Mouse (Mus musculus): ENCODE data around the gene Traf3. TPM values are rescaled to one million over a fixed set of nuclear protein-coding genes. Genes with fewer than 3 reads are reported as not detected.

Traf3 gene
- total and polyA plus RNA-seq, 3 experiments: 11.8 to 13.9 (median 12.4) TPM

DNA sequence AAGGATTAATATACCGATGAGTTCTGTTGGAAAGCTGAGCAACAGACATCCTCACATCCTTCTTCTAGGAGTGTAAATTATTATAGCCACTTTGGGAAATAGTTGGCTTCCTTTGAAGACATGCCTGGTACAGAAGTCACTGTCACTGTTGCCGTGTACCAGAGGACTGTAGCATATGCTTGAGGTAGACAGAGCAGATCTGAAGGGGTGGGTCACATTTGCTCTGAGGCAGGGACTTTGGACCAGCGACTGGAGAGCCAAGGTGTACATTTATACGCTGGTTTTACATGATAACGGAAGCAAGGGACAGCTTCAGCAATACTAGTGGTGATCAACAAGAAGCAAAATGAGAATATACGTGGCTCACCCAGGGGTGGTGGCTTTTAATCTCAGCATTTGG lies 52.7 kb downstream of the Traf3 start:
- no peak overlapping the region for H3K27ac ChIP-seq
- WGBS: 98% methylated on average over 6 of the region's 6 CpGs
- intact Hi-C loops (cut with DNase I): no loop called here
- no peaks in the 10 kb centered on the region for H3K27me3 ChIP-seq (ENCODE audit: control insufficient read depth, insufficient read depth, low read length)
- no peak overlapping the region for H3K9ac ChIP-seq (ENCODE audit: low read depth, low read length)
- no peaks in the 10 kb centered on the region; the same call in 1 of the 2 replicates for H3K79me2 ChIP-seq (replicated peaks; ENCODE audit: control insufficient read depth, insufficient read depth, low read length)
- no peaks in the 10 kb centered on the region for H3K36me3 ChIP-seq (ENCODE audit: control insufficient read depth, insufficient read depth, low read length)
- TF ChIP-seq CTCF (IDR thresholded peaks at IDR 0.05) (no peak), EP300 (IDR thresholded peaks at IDR 0.05; ENCODE audit: insufficient read depth, low read depth, low read length) (no peak), POLR2A (IDR thresholded peaks at IDR 0.05; ENCODE audit: insufficient read depth, low read depth, low read length) (no peak)
- H3K4me1 ChIP-seq (ENCODE audit: control insufficient read depth, insufficient read depth, low read length): no peaks in the 10 kb centered on the region
- DNase-seq: no peak
- H3K4me3 ChIP-seq: no peak overlapping the region

- Histone ChIP-seq H3K9ac (ENCODE audit: low read depth, low read length) (no peak overlapping the region), H3K27me3 (ENCODE audit: control insufficient read depth, insufficient read depth, low read length) (no peaks in the 10 kb centered on the region), H3K79me2 (replicated peaks; ENCODE audit: control insufficient read depth, insufficient read depth, low read length) (no peaks in the 10 kb centered on the region; the same call in 1 of the 2 replicates), H3K27ac (no peak overlapping the region), H3K4me1 (ENCODE audit: control insufficient read depth, insufficient read depth, low read length) (no peaks in the 10 kb centered on the region), H3K36me3 (ENCODE audit: control insufficient read depth, insufficient read depth, low read length) (no peaks in the 10 kb centered on the region), H3K4me3 (no peak overlapping the region)
- DNase-seq: no peak
- intact Hi-C loops (cut with DNase I): no loop called here
- 57% methylated on average over 10 of the region's 10 CpGs for WGBS
- no peak for TF ChIP-seq CTCF (IDR thresholded peaks at IDR 0.05)
- TF ChIP-seq EP300 (IDR thresholded peaks at IDR 0.05; ENCODE audit: insufficient read depth, low read depth, low read length): no peak
- no peak for TF ChIP-seq POLR2A (IDR thresholded peaks at IDR 0.05; ENCODE audit: insufficient read depth, low read depth, low read length)
Observed at GRCm38 (mm10) chr12:111225197-111225780, 59.1 kb downstream of the Traf3 start.

DNA sequence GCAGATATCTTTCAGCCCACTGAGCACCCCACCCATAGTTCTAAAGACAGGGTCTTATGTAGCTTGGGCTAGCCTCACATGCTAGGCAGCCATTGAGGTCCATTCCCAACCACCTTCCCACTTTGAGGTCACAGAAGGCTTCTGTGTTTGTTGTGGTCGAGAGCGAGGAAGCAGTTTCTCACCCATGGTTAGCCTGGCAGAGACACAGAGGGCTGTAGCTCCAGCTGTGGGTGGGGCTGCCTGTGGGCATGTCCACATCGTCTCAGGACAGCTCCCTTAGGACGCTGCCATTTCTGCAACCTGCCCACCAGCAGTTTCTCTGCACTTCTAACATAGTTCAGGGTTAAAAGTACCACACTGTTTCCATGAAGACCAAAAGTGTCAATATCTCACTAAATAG lies 61.2 kb downstream of the Traf3 start:
- no peak overlapping the region for H3K9ac ChIP-seq (ENCODE audit: low read depth, low read length)
- no peaks in the 10 kb centered on the region for H3K36me3 ChIP-seq (ENCODE audit: control insufficient read depth, insufficient read depth, low read length)
- no peaks in the 10 kb centered on the region for H3K79me2 ChIP-seq (replicated peaks; ENCODE audit: control insufficient read depth, insufficient read depth, low read length)
- no peak overlapping the region for H3K27ac ChIP-seq
- intact Hi-C loops (cut with DNase I): no loop called here
- DNase-seq: no peak
- WGBS: 72% methylated on average over 4 of the region's 4 CpGs
- TF ChIP-seq POLR2A (IDR thresholded peaks at IDR 0.05; ENCODE audit: insufficient read depth, low read depth, low read length) (no peak), EP300 (IDR thresholded peaks at IDR 0.05; ENCODE audit: insufficient read depth, low read depth, low read length) (no peak), CTCF (IDR thresholded peaks at IDR 0.05) (no peak)
- no peaks in the 10 kb centered on the region for H3K27me3 ChIP-seq (ENCODE audit: control insufficient read depth, insufficient read depth, low read length)
- H3K4me3 ChIP-seq: no peak overlapping the region
- H3K4me1 ChIP-seq (ENCODE audit: control insufficient read depth, insufficient read depth, low read length): no peaks in the 10 kb centered on the region

GRCm38 (mm10) chr12:111228488-111228887 lies 62.3 kb downstream of the Traf3 start:
- WGBS: 98% methylated on average over 5 of the region's 5 CpGs
- Histone ChIP-seq H3K79me2 (replicated peaks; ENCODE audit: control insufficient read depth, insufficient read depth, low read length) (no peaks in the 10 kb centered on the region), H3K4me3 (no peak overlapping the region), H3K27me3 (ENCODE audit: control insufficient read depth, insufficient read depth, low read length) (no peaks in the 10 kb centered on the region), H3K27ac (no peak overlapping the region), H3K4me1 (ENCODE audit: control insufficient read depth, insufficient read depth, low read length) (no peaks in the 10 kb centered on the region), H3K36me3 (ENCODE audit: control insufficient read depth, insufficient read depth, low read length) (no peaks in the 10 kb centered on the region), H3K9ac (ENCODE audit: low read depth, low read length) (no peak overlapping the region)
- TF ChIP-seq CTCF (IDR thresholded peaks at IDR 0.05) (no peak), POLR2A (IDR thresholded peaks at IDR 0.05; ENCODE audit: insufficient read depth, low read depth, low read length) (no peak), EP300 (IDR thresholded peaks at IDR 0.05; ENCODE audit: insufficient read depth, low read depth, low read length) (no peak)
- no peak for DNase-seq
- intact Hi-C loops (cut with DNase I): no loop called here

DNA sequence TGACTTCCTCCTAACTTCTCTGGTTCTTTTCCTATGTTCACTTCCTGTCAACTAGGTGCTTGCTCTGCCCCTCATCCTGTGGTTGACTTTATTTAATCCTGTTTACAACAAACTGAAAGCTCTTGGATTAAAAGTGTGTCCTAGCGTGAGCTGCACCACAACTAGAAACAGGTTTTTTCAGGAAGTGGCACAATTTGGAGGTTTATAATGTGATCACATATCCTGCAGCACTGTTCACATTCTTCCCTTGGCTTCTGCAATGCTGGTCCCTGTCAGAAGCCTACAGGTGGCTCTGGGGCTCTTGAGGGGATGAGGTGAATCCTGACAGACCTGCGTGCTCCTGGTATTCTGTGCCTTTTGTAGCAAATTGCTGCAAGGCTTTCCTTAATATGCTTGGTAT lies 64.6 kb downstream of the Traf3 start:
- Histone ChIP-seq H3K79me2 (replicated peaks; ENCODE audit: control insufficient read depth, insufficient read depth, low read length) (no peaks in the 10 kb centered on the region), H3K4me3 (no peak overlapping the region), H3K4me1 (ENCODE audit: control insufficient read depth, insufficient read depth, low read length) (no peaks in the 10 kb centered on the region), H3K27me3 (ENCODE audit: control insufficient read depth, insufficient read depth, low read length) (no peaks in the 10 kb centered on the region), H3K36me3 (ENCODE audit: control insufficient read depth, insufficient read depth, low read length) (no peaks in the 10 kb centered on the region), H3K27ac (no peak overlapping the region), H3K9ac (ENCODE audit: low read depth, low read length) (no peak overlapping the region)
- DNase-seq: no peak
- TF ChIP-seq EP300 (IDR thresholded peaks at IDR 0.05; ENCODE audit: insufficient read depth, low read depth, low read length) (no peak), CTCF (IDR thresholded peaks at IDR 0.05) (no peak), POLR2A (IDR thresholded peaks at IDR 0.05; ENCODE audit: insufficient read depth, low read depth, low read length) (no peak)
- intact Hi-C loops (cut with DNase I): no loop called here
- WGBS: 88% methylated on average over 2 of the region's 2 CpGs

- TF ChIP-seq POLR2A (IDR thresholded peaks at IDR 0.05; ENCODE audit: insufficient read depth, low read depth, low read length): no peak
- no peak for TF ChIP-seq EP300 (IDR thresholded peaks at IDR 0.05; ENCODE audit: insufficient read depth, low read depth, low read length)
- no peak for TF ChIP-seq CTCF (IDR thresholded peaks at IDR 0.05)
- no peaks in the 10 kb centered on the region for H3K79me2 ChIP-seq (replicated peaks; ENCODE audit: control insufficient read depth, insufficient read depth, low read length)
- DNase-seq: no peak
- no peak overlapping the region for H3K9ac ChIP-seq (ENCODE audit: low read depth, low read length)
- no peaks in the 10 kb centered on the region for H3K4me1 ChIP-seq (ENCODE audit: control insufficient read depth, insufficient read depth, low read length)
- intact Hi-C loops (cut with DNase I): no loop called here
- H3K36me3 ChIP-seq (ENCODE audit: control insufficient read depth, insufficient read depth, low read length): no peaks in the 10 kb centered on the region
- WGBS: 93% methylated on average over 4 of the region's 4 CpGs
- H3K27ac ChIP-seq: no peak overlapping the region
- H3K4me3 ChIP-seq: no peak overlapping the region
- H3K27me3 ChIP-seq (ENCODE audit: control insufficient read depth, insufficient read depth, low read length): no peaks in the 10 kb centered on the region
Observed at GRCm38 (mm10) chr12:111233798-111234197, 67.6 kb downstream of the Traf3 start.
